ENCODE assay signal across 15 mouse cellular contexts in genomic region chr5:129052636-129053355, GRCm38 (mm10). TPM values are rescaled to one million over a fixed set of nuclear protein-coding genes. Genes with fewer than 3 reads are reported as not detected.
DNase-seq lines count a peak whose midpoint lies in the region; ATAC-seq and TF ChIP-seq lines count a peak whose summit lies in the region.
"Had no signal": no experiment of that assay in that cellular context is flagged by ENCODE, and none has a peak within 500 bp of the region (broad histone marks: within the 10 kb centered on the region; RNA-seq: fewer than 3 reads in every experiment).

No protein-coding gene starts in this region.

- TF ChIP-seq POLR2A in thymus, adult 2 months (IDR thresholded peaks at IDR 0.05; ENCODE audit: control insufficient read depth, extremely low read depth, insufficient read depth, low read length, poor library complexity): no peak

- peak overlapping the region; percentile 29 for H3K4me2 ChIP-seq in hindbrain, embryonic 14.5 days (replicated peaks)
- H3K4me2 ChIP-seq in neural tube, embryonic 12.5 days (replicated peaks): peak overlapping the region; percentile 36; the same call in 1 of the 2 replicates
- H3K4me2 ChIP-seq: limb, embryonic 13.5 days; lung, embryonic 15.5 days had no signal

- DNase-seq in embryo, embryonic 10 days (ENCODE audit: low spot score): peak; percentile 52
- DNase-seq in forebrain, embryonic 10.5 days (ENCODE audit: extremely low spot score, low spot score): peak; percentile 47
- no peak for DNase-seq in hindbrain, embryonic 14.5 days (ENCODE audit: low spot score)
- no peak for DNase-seq in left cerebral cortex, postnatal 4 days
- no peak for DNase-seq in thymus, adult 2 months
- DNase-seq in heart, postnatal 14 days: no peak
- no peak for DNase-seq in cerebellum, postnatal 25 days
- DNase-seq: adrenal gland, postnatal 36 days; cerebellum, adult 11-12 months; heart, adult 11 months; heart, postnatal 4 days; spleen, adult 18-20 months had no signal

- 25% methylated on average over 20 of the region's 20 CpGs for WGBS in forebrain, embryonic 10.5 days
- WGBS in hindbrain, embryonic 14.5 days: 12% methylated on average over 20 of the region's 20 CpGs
- WGBS in neural tube, embryonic 12.5 days: 25% methylated on average over 20 of the region's 20 CpGs
- WGBS in thymus, adult 2 months: 61% methylated on average over 20 of the region's 20 CpGs

- H3K27me3 ChIP-seq in forebrain, embryonic 10.5 days (ENCODE audit: poor library complexity, severe bottlenecking): 0 out of 2 replicates have a peak, but pooled peaks cover 3% of the 10 kb centered on the region
- H3K27me3 ChIP-seq in hindbrain, embryonic 14.5 days (ENCODE audit: control insufficient read depth, insufficient read depth, low read length): no peaks in the 10 kb centered on the region
- H3K27me3 ChIP-seq in neural tube, embryonic 12.5 days (replicated peaks): no peaks in the 10 kb centered on the region
- H3K27me3 ChIP-seq in thymus, adult 2 months (ENCODE audit: control insufficient read depth, insufficient read depth, low read length): no peaks in the 10 kb centered on the region
- H3K27me3 ChIP-seq: limb, embryonic 13.5 days; lung, embryonic 15.5 days had no signal

- no peaks in the 10 kb centered on the region for H3K36me3 ChIP-seq in forebrain, embryonic 10.5 days (replicated peaks)
- H3K36me3 ChIP-seq in hindbrain, embryonic 14.5 days (replicated peaks; ENCODE audit: control insufficient read depth, insufficient read depth): no peaks in the 10 kb centered on the region
- H3K36me3 ChIP-seq in neural tube, embryonic 12.5 days: no peaks in the 10 kb centered on the region
- no peaks in the 10 kb centered on the region for H3K36me3 ChIP-seq in thymus, adult 2 months (ENCODE audit: control insufficient read depth, insufficient read depth, low read length)
- H3K36me3 ChIP-seq: limb, embryonic 13.5 days; lung, embryonic 15.5 days had no signal

- peak overlapping the region; percentile 27; the same call in 1 of the 2 replicates for H3K4me3 ChIP-seq in forebrain, embryonic 10.5 days
- no peak overlapping the region for H3K4me3 ChIP-seq in hindbrain, embryonic 14.5 days (replicated peaks; ENCODE audit: low read length)
- no peak overlapping the region for H3K4me3 ChIP-seq in neural tube, embryonic 12.5 days
- H3K4me3 ChIP-seq in thymus, adult 2 months (ENCODE audit: control insufficient read depth, insufficient read depth, low read length): no peak overlapping the region
- H3K4me3 ChIP-seq: limb, embryonic 13.5 days; lung, embryonic 15.5 days had no signal

- no peaks in the 10 kb centered on the region for H3K9me3 ChIP-seq in forebrain, embryonic 10.5 days
- no peaks in the 10 kb centered on the region for H3K9me3 ChIP-seq in hindbrain, embryonic 14.5 days (ENCODE audit: control insufficient read depth, low read length)
- H3K9me3 ChIP-seq in neural tube, embryonic 12.5 days: no peaks in the 10 kb centered on the region
- H3K9me3 ChIP-seq: limb, embryonic 13.5 days; lung, embryonic 15.5 days had no signal

- H3K27ac ChIP-seq in forebrain, embryonic 10.5 days: peak overlapping the region; percentile 81
- peak overlapping the region; percentile 75 for H3K27ac ChIP-seq in hindbrain, embryonic 14.5 days
- 0 out of 2 replicates have a peak overlapping the region, but pooled peaks have one; percentile 6 for H3K27ac ChIP-seq in neural tube, embryonic 12.5 days
- no peak overlapping the region for H3K27ac ChIP-seq in thymus, adult 2 months (ENCODE audit: control insufficient read depth, insufficient read depth, low read length)
- H3K27ac ChIP-seq: limb, embryonic 13.5 days; lung, embryonic 15.5 days had no signal

- ATAC-seq in hindbrain, embryonic 14.5 days (ENCODE audit: low FRiP score): peak; percentile 76
- ATAC-seq in neural tube, embryonic 12.5 days (ENCODE audit: low FRiP score, low read depth): peak; percentile 80

- H3K9ac ChIP-seq in hindbrain, embryonic 14.5 days: 0 out of 2 replicates have a peak overlapping the region, but pooled peaks have one; percentile 11
- no peak overlapping the region for H3K9ac ChIP-seq in neural tube, embryonic 12.5 days
- H3K9ac ChIP-seq: limb, embryonic 13.5 days; lung, embryonic 15.5 days had no signal

- H3K4me1 ChIP-seq in forebrain, embryonic 10.5 days: peaks cover 25% of the 10 kb centered on the region
- peaks cover 9% of the 10 kb centered on the region; the same call in 1 of the 2 replicates for H3K4me1 ChIP-seq in hindbrain, embryonic 14.5 days (replicated peaks; ENCODE audit: control insufficient read depth, insufficient read depth, low read length)
- H3K4me1 ChIP-seq in neural tube, embryonic 12.5 days: peaks cover 6% of the 10 kb centered on the region; the same call in 1 of the 2 replicates
- H3K4me1 ChIP-seq in thymus, adult 2 months (replicated peaks; ENCODE audit: control insufficient read depth, insufficient read depth, low read length): no peaks in the 10 kb centered on the region
- H3K4me1 ChIP-seq: limb, embryonic 13.5 days; lung, embryonic 15.5 days had no signal

- no peak for TF ChIP-seq CTCF in thymus, adult 2 months (IDR thresholded peaks at IDR 0.05; ENCODE audit: borderline replicate concordance, control insufficient read depth, extremely low read depth, insufficient read depth, low read length, poor library complexity)

- intact Hi-C loops in left cerebral cortex, postnatal 4 days (cut with DNase I): no loop called here
- intact Hi-C loops in heart, postnatal 14 days (cut with DNase I): no loop called here

RNA-seq across cellular contexts. Expression of gene Ran, which starts 32.9 kb away (rescaled TPM):
- polyA plus RNA-seq in forebrain, embryonic 10.5 days (2016; fragmentation: Nextera tagmentation; extraction: Ambion mirVana): 1,091 and 1,094 TPM in 2 replicates
- 343 and 359 TPM in 2 replicates for polyA plus RNA-seq in hindbrain, embryonic 14.5 days (2014; fragmentation: Nextera tagmentation; extraction: Ambion mirVana)
- polyA plus RNA-seq in neural tube, embryonic 12.5 days (2016; fragmentation: Nextera tagmentation; extraction: Ambion mirVana): 578 and 608 TPM in 2 replicates
- total RNA-seq in left cerebral cortex, postnatal 4 days (2021): 100 to 1,000 TPM; 164 to 165 TPM
- 145 and 165 TPM in 2 replicates for polyA plus RNA-seq in thymus, adult 2 months (2012; rRNA removed)
- 100 to 1,000 TPM in 1 of 2 experiments, 10 to 100 TPM in 1; 85.2 to 106 TPM for total RNA-seq in heart, postnatal 14 days (2021)

RNA-seq across cellular contexts. Expression of gene Adgrd1, which starts 43.8 kb away (rescaled TPM):
- polyA plus RNA-seq in forebrain, embryonic 10.5 days (2016; fragmentation: Nextera tagmentation; extraction: Ambion mirVana): 0.02 TPM in 1 of 2 replicates, not detected in the other
- polyA plus RNA-seq in hindbrain, embryonic 14.5 days (2014; fragmentation: Nextera tagmentation; extraction: Ambion mirVana): 0.12 and 0.18 TPM in 2 replicates
- 0.06 and 0.08 TPM in 2 replicates for polyA plus RNA-seq in neural tube, embryonic 12.5 days (2016; fragmentation: Nextera tagmentation; extraction: Ambion mirVana)
- under 1 TPM; 0.28 to 0.38 TPM for total RNA-seq in left cerebral cortex, postnatal 4 days (2021)
- polyA plus RNA-seq in thymus, adult 2 months (2012; rRNA removed): 3.3 TPM in 2 replicates
- total RNA-seq in heart, postnatal 14 days (2021): 1 to 10 TPM; 6.7 to 7.3 TPM

RNA-seq across cellular contexts. Expression of gene Stx2, which starts 44.4 kb away (rescaled TPM):
- polyA plus RNA-seq in forebrain, embryonic 10.5 days (2016; fragmentation: Nextera tagmentation; extraction: Ambion mirVana): 24.9 and 25.3 TPM in 2 replicates
- polyA plus RNA-seq in hindbrain, embryonic 14.5 days (2014; fragmentation: Nextera tagmentation; extraction: Ambion mirVana): 15.0 and 15.2 TPM in 2 replicates
- 29.9 and 37.0 TPM in 2 replicates for polyA plus RNA-seq in neural tube, embryonic 12.5 days (2016; fragmentation: Nextera tagmentation; extraction: Ambion mirVana)
- 10 to 100 TPM; 30.4 to 33.2 TPM for total RNA-seq in left cerebral cortex, postnatal 4 days (2021)
- 24.1 and 27.2 TPM in 2 replicates for polyA plus RNA-seq in thymus, adult 2 months (2012; rRNA removed)
- 10 to 100 TPM; 16.0 to 18.8 TPM for total RNA-seq in heart, postnatal 14 days (2021)

Comparison
In these comparisons a context has a peak if more than half of its experiments do, and no peak if none do; other contexts are left out.
1. DNase-seq: peak in embryo, embryonic 10 days (single experiment) and forebrain, embryonic 10.5 days (single experiment); none in hindbrain, embryonic 14.5 days (single experiment), left cerebral cortex, postnatal 4 days (single experiment), thymus, adult 2 months (single experiment), heart, postnatal 14 days (0 of 2) and cerebellum, postnatal 25 days (0 of 2).